Mouse (Mus musculus) forebrain, postnatal 0 days (tissue): Measurements from ENCODE around the gene Evi5. TPM values are rescaled to one million over a fixed set of nuclear protein-coding genes. Genes with fewer than 3 reads are reported as not detected.

Source experiments
- ATAC-seq: fragments of 200-750 bp; cut with Nextera tagmentation; 2 replicates; pipeline ENCODE4 v1.8.0; 2017; ENCODE audit warnings: mild to moderate bottlenecking, moderate library complexity
- DNase-seq: peaks from one replicate; pipeline ENCODE4 v3.0.0-alpha.2; 2015
- H3K27ac ChIP-seq: fragments of 300-500 bp; sonication (generic); 2 replicates; pipeline ENCODE4 v1.5.1; 2014; ENCODE audit warnings: low read depth, mild to moderate bottlenecking, antibody characterized with exemption, low read length, moderate library complexity, mixed read lengths
- H3K27me3 ChIP-seq: fragments of 300-500 bp; sonication (generic); 2 replicates; pipeline ENCODE4 v1.6.1; 2014; ENCODE audit warnings: mild to moderate bottlenecking, low read length, mixed read lengths; ENCODE audit not compliant: insufficient read depth
- H3K36me3 ChIP-seq: fragments of 300-500 bp; sonication (generic); 2 replicates; pipeline ENCODE4 v1.6.1; 2014; ENCODE audit warnings: mild to moderate bottlenecking, moderate library complexity; ENCODE audit not compliant: insufficient read depth
- H3K4me1 ChIP-seq: fragments of 300-500 bp; sonication (generic); 2 replicates; pipeline ENCODE4 v1.6.1; 2014; ENCODE audit warnings: antibody characterized with exemption; ENCODE audit not compliant: insufficient read depth
- H3K4me2 ChIP-seq: fragments of 300-500 bp; sonication (generic); 2 replicates; pipeline ENCODE4 v1.6.1; 2014; ENCODE audit warnings: low read depth, mild to moderate bottlenecking, moderate library complexity
- H3K4me3 ChIP-seq: fragments of 300-500 bp; sonication (generic); 2 replicates; pipeline ENCODE4 v1.5.1; 2014; ENCODE audit warnings: low read depth, low read length, mixed read lengths
- H3K9ac ChIP-seq: fragments of 300-500 bp; sonication (generic); 2 replicates; pipeline ENCODE4 v1.6.1; 2014; ENCODE audit warnings: mild to moderate bottlenecking
- H3K9me3 ChIP-seq: fragments of 300-500 bp; sonication (generic); 2 replicates; pipeline ENCODE4 v1.6.1; 2016; ENCODE audit warnings: low read length
- CTCF ChIP-seq: sonication (generic); IDR thresholded peaks from 2 replicates; pipeline ENCODE4 v1.5.1; 2016; ENCODE audit warnings: antibody characterized with exemption, control low read depth, low read depth
- WGBS: fragments of 180-500 bp; shearing (Covaris S2); extraction: QIAGEN DNeasy Blood & Tissue Kit; methylation state at CpG from one replicate; pipeline ENCODE4 v1.1.7; 2014; 5-methylcytosine and 5-hydroxymethylcytosine counted together
- polyA plus RNA-seq: library from polyadenylated mRNA; unstranded; fragments of >200 nt; fragmentation: Nextera tagmentation; extraction: Ambion mirVana; gene quantifications from 2 replicates; pipeline ENCODE4 v1.2.1, GENCODE M21; 2015
- total RNA-seq: library from RNA; depleted of rRNA; stranded (reverse); fragments of >200 nt; gene quantifications from 2 replicates; pipeline ENCODE4 v1.2.3, GENCODE M21; 2014

Evi5 gene
- total and polyA plus RNA-seq, 2 experiments from 2014 or later, result 59.6 to 66.9 TPM

- TF ChIP-seq CTCF, result no peak
- Histone ChIP-seq H3K27ac (no peak overlapping the region), H3K4me3 (no peak overlapping the region), H3K9ac (no peak overlapping the region), H3K36me3 (no peaks in the 10 kb centered on the region), H3K27me3 (peaks cover 83% of the 10 kb centered on the region), H3K9me3 (no peaks in the 10 kb centered on the region), H3K4me2 (peak overlapping the region; percentile 24), H3K4me1 (0 out of 2 replicates have a peak, but pooled peaks cover 8% of the 10 kb centered on the region)
- DNase-seq, result peak; percentile 15
- 2% methylated on average over 49 of the region's 49 CpGs for WGBS
- ATAC-seq, result no peak
Observed at GRCm38 (mm10) chr5:107723541-107724511, 151.1 kb downstream of the Evi5 start.

- H3K36me3 ChIP-seq, result no peaks in the 10 kb centered on the region
- peaks cover 80% of the 10 kb centered on the region for H3K27me3 ChIP-seq
- no peak for TF ChIP-seq CTCF
- no peak overlapping the region for H3K4me3 ChIP-seq
- H3K4me2 ChIP-seq, result peak overlapping the region; percentile 24
- no peak overlapping the region for H3K9ac ChIP-seq
- no peak overlapping the region for H3K27ac ChIP-seq
- ATAC-seq, result no peak
- H3K4me1 ChIP-seq, result 0 out of 2 replicates have a peak, but pooled peaks cover 8% of the 10 kb centered on the region
- WGBS, result 2% methylated on average over 34 of the region's 34 CpGs
- DNase-seq, result peak; percentile 76
- no peaks in the 10 kb centered on the region for H3K9me3 ChIP-seq
Observed at GRCm38 (mm10) chr5:107722661-107723532, 152.0 kb downstream of the Evi5 start.

GRCm38 (mm10) chr5:107721638-107722011 lies 153.3 kb downstream of the Evi5 start:
- 2% methylated on average over 33 of the region's 33 CpGs for WGBS
- H3K27ac ChIP-seq, result no peak overlapping the region
- peak; percentile 30; the same call in 1 of the 2 replicates for ATAC-seq
- H3K9ac ChIP-seq, result 0 out of 2 replicates have a peak overlapping the region, but pooled peaks have one; percentile 6
- no peak for TF ChIP-seq CTCF
- DNase-seq, result peak; percentile 34
- H3K4me3 ChIP-seq, result peak overlapping the region; percentile 26
- H3K9me3 ChIP-seq, result no peaks in the 10 kb centered on the region
- H3K4me1 ChIP-seq, result 0 out of 2 replicates have a peak, but pooled peaks cover 8% of the 10 kb centered on the region
- peak overlapping the region; percentile 48 for H3K4me2 ChIP-seq
- peaks cover 82% of the 10 kb centered on the region for H3K27me3 ChIP-seq
- no peaks in the 10 kb centered on the region for H3K36me3 ChIP-seq

- Histone ChIP-seq H3K36me3 (no peaks in the 10 kb centered on the region), H3K4me1 (0 out of 2 replicates have a peak, but pooled peaks cover 8% of the 10 kb centered on the region), H3K4me3 (peak overlapping the region; percentile 26), H3K9me3 (no peaks in the 10 kb centered on the region), H3K4me2 (peak overlapping the region; percentile 48), H3K27ac (no peak overlapping the region), H3K9ac (0 out of 2 replicates have a peak overlapping the region, but pooled peaks have one; percentile 6), H3K27me3 (peaks cover 82% of the 10 kb centered on the region)
- DNase-seq, result peak; percentile 16
- peak; percentile 12; the same call in 1 of the 2 replicates for ATAC-seq
- no peak for TF ChIP-seq CTCF
- WGBS, result 4% methylated on average over 57 of the region's 58 CpGs
Observed at GRCm38 (mm10) chr5:107720991-107721637, 153.8 kb downstream of the Evi5 start.

GRCm38 (mm10) chr5:107720511-107720910 lies 154.4 kb downstream of the Evi5 start:
- no peak for DNase-seq
- no peaks in the 10 kb centered on the region for H3K9me3 ChIP-seq
- H3K4me1 ChIP-seq, result 0 out of 2 replicates have a peak, but pooled peaks cover 8% of the 10 kb centered on the region
- WGBS, result 3% methylated on average over 5 of the region's 5 CpGs
- H3K4me2 ChIP-seq, result no peak overlapping the region
- TF ChIP-seq CTCF, result no peak
- H3K27ac ChIP-seq, result no peak overlapping the region
- no peak for ATAC-seq
- H3K27me3 ChIP-seq, result peaks cover 77% of the 10 kb centered on the region
- no peak overlapping the region for H3K9ac ChIP-seq
- no peaks in the 10 kb centered on the region for H3K36me3 ChIP-seq
- H3K4me3 ChIP-seq, result no peak overlapping the region

- DNase-seq (no peak), ATAC-seq (no peak)
- 56% methylated on average over 1 of the region's 1 CpGs for WGBS
- no peak overlapping the region for H3K4me2 ChIP-seq
- 0 out of 2 replicates have a peak, but pooled peaks cover 8% of the 10 kb centered on the region for H3K4me1 ChIP-seq
- H3K9ac ChIP-seq, result no peak overlapping the region
- H3K9me3 ChIP-seq, result no peaks in the 10 kb centered on the region
- peaks cover 73% of the 10 kb centered on the region for H3K27me3 ChIP-seq
- no peaks in the 10 kb centered on the region for H3K36me3 ChIP-seq
- H3K4me3 ChIP-seq, result no peak overlapping the region
- no peak for TF ChIP-seq CTCF
- H3K27ac ChIP-seq, result no peak overlapping the region
Observed at GRCm38 (mm10) chr5:107719786-107720185, 155.1 kb downstream of the Evi5 start.
